Mouse (Mus musculus) T-helper 17 cell (primary cell): Measurements from ENCODE around the gene Calcoco1.

ENCODE experiments used
- in situ Hi-C, 2 experiments: fragments of 300-600 bp; cut with MboI, MseI; formaldehyde crosslinking; loops; 1 replicate in 1 of 2; 2 replicates in 1 of 2; pipeline ENCODE4 v1.15.1; 2025; ENCODE audit warnings: high pct_unique_total_duplicates in 2 of 2

Gene Calcoco1

DNA sequence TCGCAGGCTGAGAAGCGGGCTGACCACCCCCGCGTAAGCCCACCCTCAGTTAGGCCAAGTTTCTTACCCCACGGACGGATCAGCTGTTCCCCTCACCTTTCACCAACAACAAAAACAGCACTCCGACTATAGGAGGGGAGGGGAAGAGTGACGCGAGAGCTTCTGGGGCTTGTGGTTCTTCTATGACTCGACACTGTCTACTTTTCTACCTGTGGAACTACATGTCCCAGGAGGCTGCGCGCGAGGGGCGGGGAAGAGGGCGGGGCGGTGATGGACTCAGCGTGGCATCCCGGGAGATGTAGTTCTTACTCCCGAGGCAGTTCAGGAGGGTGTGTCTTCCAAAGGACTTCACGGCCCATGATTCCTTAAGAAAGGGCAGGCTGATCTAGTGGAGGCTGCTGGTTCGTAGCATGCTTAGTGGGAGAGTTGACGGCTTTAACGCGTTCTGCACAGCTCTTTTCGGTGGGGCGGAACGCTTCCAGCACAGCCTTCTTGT lies at the start of gene Calcoco1:
Calcoco1 (minus strand) TSS at position 199 of the 496 bp plus-strand sequence.
- in situ Hi-C loops: no loop called here

DNA sequence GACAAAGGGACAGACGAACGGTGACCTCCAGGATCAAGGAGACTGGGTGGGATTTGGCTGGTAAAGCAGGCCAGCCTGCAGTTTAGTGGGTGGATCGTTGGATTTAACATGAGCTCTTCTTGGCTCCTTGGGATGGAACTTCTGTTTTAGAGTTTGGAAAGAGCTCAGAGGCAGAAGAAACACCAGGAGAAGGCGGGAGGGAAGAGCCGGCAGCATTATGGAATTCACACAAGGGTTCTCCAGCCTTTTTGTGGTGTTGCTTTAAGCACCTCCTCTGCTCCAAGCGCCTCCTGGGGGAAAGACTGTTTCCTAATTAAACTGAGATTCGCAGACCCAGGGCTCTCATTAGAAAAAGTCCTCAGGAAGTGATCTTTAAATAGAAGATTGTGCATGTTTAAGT lies 48.9 kb upstream of the Calcoco1 start:
- in situ Hi-C loops: no loop called here

DNA sequence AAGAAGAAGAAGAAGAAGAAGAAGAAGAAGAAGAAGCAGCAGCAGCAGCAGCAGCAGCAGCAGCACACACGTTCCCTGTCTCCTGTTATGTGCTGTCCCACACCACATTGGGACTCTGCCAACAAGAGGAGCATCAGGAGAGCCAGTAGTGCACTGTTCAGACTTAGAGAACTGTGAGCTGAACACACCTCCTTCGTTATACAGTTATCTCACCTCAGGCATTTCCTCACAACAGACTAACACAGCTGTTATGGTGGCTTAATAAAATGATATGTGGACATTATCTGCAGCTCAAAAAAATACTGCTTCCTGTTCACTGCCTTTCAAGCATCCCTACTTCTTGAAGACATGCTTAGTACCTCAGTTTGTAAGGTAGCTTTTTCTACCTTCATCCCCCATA lies 43.2 kb upstream of the Calcoco1 start:
- in situ Hi-C loops: no loop called here

DNA sequence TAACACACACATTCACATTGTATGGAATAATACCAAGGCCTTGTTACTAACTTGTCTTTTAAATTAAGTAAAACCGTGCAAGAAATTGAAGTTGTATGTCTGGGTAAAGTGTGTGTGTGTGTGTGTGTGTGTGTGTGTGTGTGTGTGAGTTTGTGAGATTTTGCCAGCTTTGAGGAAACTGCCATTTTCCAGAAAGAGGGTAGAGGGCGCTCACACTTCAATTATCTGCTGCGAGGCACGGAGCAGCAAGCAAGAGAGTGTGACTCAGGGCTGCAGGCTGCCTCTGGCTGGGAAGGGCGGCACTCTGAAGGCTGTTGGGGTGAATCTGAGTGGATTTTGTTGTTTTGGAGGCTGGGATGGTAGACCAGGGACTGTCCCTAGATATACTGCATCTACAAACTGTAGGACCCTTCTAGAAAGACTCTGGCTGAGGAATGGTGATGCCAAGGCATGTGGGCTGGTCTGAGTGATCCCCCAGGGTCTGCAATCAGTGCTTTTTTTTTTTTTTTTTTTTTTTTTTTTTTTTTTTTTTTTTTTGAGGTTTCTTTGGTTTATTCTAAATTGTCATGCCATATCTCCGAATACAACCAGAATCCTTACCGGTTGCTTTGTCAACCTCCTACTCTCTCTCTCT lies 39.9 kb upstream of the Calcoco1 start:
- in situ Hi-C loops: no loop called here

DNA sequence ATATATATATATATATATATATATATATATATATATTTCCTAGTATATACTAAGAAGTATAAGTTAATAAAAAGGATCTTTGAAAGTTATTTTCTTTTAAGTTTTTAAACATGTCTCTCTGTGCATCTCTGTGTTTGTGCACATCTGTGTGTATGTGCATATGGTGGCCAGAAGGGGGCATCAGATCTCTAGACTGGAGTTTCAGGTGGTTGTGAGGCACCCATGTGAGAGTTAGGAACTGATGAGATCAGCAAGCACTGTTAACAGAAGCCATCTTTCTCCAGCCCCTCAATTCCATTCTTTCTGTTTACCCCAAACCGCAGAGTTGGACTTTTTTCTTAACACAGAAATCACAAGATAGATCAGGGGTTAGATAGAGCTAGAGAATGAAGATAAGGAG lies 35.7 kb upstream of the Calcoco1 start:
- in situ Hi-C loops: no loop called here

DNA sequence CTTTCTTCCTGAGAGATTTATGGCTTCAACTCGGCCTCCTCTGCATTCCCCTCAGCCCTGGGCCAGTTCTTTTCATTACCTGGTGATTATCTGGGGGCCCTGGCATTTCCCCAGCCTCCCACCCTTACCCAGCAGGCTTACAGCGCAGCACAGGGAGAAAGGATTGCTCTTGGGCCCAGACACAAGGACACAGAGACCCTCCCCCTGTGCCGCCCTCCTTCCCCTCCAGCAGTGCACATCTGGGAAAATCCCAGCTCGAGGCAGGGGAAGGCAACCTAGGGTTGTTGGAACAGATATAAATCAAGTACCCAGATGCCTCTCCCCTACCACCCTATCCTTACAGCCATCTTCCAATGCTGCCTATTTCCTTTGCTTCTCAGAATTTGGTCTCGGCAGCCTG lies 33.1 kb upstream of the Calcoco1 start:
- in situ Hi-C loops: no loop called here

DNA sequence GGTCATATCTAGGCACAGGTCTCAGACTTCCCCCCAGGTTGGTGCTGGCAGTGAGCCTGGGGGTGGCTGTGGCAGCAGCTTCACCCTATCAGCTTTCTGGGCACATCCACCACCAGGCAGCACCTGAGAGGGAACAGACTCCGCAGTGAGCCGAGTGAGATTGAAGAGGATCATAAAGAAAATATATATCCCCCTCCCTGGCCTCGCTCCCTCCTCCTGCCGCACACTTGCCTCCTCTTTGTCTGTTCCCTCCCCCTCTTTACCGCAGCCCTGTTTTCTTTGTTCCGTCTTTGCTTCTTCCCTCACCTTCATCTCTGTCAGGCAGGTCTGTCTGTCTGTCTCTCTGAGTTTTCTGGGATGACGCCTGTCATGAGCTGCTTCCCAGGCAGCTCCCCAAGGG lies 32.4 kb upstream of the Calcoco1 start:
- in situ Hi-C loops: no loop called here

DNA sequence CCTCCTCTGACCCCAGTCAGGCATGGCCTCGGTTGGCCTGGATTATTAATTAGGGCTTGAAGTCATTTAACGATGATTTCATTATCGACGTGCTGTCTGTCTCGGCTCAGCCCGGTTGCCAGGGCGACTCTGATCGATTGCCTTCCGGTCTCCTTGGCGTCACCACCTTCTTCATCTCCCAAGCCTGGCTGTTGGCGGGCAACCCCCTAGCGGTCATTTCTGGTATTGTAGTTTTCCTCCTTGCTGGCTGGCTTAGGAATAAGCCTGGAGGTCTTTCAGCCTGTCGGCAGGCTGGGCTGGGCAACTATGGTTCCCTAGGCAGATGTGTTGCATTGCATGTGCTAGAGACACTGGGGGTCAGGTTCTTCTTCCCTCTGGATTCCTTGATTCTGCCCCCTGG lies 31.2 kb upstream of the Calcoco1 start:
- in situ Hi-C loops: no loop called here

DNA sequence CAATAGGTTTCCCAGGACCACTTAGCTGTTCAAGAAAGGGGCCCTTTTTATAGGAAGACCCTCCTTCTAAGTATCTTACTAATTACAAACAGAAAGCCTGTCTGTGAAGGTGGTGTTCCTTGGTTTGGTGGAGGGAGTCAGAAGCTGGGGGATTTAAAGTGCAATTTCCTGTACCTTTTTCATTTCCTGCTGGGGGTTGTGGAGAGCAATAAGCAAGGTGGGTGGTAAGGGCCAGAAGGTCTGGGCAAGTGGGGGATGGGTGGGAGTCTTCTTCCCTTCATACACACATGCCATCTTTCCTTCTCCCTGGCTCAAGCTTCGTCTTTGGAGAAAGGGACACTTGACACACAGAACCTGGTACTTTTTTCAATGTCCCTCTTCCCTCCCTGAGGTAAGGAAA lies 30.2 kb upstream of the Calcoco1 start:
- in situ Hi-C loops: no loop called here

DNA sequence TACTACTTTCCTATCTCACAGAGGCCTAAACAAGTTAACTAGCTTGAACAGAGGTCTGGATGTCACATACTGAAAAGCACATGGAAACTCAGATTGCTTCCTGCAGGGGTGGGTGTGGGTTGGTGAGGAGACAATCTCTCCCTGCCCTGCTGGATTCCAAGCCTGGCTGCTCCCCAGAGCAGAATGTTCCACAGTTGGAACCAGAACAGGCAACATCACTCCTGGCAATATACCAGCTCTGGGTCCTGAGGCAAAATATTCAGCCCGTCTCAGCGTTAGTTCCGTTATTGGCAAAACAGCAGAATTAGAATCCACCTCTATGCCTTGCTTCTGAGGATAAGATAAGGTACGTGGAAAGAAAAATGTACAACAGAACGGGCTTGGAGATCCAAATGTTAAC lies 28.3 kb upstream of the Calcoco1 start:
- in situ Hi-C loops: no loop called here

DNA sequence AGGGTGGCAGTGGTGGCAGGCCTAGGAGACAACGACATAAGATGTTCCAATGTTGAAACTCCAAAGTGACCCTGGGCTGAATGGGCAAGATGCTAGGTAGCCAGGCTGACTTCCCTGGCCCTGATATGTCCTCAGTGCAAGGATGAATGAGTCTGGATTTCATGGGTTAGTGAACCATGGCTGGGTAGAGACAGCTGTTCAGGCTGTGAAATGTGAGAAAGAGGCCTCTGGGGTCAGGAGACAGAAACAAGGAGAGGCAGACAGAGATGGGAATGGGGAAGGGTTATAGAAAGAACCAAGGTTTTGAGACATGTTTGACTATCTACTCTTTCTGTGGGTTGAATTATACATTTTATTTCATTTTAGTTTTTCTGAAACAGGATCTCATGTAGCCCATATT lies 27.1 kb upstream of the Calcoco1 start:
- in situ Hi-C loops: no loop called here

DNA sequence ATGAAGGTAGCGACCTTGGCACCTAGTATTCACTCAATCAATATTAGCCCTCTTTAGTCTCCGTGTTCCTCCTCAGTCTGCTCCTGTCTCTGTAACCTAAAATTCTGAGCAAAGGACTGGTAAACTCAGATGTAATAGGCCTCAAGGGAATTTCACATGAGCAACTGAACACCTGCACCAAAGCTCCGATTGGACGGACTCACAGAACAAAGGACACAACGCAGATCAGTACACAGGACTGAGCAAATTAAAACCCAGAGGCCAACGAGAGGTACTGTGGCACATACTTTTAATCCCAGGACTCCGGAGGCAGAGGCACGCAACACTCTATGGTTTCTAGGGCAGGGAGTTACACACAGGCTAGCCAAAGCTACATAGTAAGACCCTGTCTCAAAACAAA lies 25.9 kb upstream of the Calcoco1 start:
- in situ Hi-C loops: no loop called here

DNA sequence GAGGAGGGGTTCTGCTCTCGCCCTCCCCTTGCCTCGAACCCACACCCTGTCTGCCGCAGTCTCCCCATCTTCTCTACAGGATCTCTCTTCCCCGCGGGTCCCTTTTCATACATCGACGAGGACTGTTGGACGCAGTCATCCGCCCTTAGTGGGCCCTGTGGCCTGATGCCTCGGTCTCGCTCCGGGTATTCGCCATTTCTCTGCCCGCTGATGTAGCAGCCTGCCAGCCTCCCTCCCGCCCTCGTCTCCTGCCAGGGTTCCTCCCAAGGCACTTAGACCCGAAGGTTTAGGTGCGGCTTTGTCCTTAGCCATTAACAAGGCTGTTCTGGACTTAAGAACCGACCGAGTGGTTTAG lies 25.3 kb upstream of the Calcoco1 start:
- in situ Hi-C loops: no loop called here

DNA sequence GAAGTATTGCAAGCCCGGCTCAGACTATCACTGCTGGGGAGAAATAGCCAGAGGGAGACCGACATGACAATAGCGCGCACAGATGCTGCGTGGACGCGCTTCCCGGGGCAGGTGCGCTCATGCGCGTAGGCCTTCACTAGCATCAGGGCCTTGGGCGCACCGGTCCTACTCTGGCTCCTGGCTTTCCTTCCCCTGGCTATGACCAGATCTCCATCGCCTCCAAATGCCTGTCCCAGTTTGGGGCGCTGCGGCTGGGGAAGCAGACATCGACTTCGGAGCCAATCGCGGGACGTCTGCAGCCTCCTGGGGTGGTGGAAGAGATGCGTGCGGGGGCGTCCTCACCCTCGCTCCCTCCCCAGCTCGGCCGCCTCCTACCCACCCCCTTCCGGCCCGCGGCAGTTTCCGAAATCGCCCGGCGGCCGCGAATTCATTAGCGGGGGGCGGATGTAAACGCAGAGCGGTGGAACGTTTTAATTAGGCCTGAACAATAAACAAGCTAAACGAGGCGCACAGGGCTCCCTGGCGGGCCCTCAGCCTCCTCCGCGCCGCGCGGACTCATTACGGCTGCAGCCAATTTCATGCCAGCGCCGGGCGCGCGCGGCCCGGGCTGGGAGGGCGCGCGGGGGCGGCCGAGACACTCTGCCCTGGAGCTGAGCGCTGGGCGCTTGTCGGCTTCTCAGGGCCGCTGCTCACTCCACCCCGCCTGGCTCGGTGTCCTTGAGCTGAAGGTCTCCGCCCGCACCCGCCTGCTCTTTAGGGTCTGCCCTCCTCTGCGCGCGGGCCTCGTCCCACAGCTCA lies 24.7 kb upstream of the Calcoco1 start:
- in situ Hi-C loops: no loop called here

DNA sequence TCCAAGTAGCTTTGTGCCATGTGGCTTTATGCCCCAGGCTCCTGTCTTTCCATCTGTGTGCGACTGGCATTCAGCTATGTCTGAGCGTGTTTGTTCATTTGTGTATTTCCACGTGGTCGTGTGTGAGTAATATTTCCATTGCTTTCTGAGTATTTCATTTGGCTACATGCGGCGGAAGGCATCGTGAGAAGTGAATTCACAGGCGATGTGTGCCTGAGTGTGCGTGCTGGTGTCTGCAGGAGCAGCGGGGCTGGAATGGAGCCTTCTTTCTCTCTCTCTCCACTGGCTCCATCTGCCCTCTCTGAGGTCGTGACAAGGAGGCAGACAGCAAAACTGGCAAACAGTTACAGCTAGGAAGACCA lies 24.1 kb upstream of the Calcoco1 start:
- in situ Hi-C loops: no loop called here

DNA sequence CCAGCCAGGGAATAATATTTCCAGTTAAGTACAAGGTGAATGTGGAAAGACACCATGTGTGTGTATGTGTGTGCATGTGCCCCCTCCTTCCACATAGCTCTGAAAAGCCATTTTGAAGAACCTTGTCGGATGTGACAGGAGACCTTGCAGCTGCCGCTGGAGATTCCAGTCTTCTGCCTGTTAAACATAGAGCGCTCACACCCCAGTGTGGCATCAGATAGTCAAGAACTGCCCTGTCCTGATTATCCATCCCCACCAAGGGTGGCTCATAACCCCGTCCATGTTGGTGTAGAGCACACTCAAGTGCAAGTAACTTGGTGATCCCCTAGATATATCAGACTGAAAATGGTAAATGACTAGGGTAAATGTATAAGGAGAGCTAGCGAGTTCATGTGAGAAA lies 23.4 kb upstream of the Calcoco1 start:
- in situ Hi-C loops: no loop called here

DNA sequence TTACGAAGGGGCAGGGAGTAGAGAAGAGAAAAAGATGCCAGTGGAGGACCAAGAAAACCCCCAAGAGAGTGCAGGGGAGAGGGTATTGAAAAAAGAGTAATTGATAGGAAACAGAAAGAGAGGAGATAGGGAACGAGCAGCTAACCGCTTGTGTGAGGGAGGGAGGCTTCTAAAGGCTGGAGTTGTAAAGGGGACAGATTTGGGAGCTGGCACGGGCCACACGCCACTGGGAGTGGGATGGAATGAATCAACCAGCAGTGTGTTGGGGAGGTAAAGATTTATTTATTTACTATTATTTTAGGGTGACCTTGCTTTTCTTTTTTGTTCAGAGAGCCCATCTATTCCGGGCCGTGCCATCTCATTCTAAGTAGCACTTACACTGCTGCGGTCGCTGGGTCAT lies 22.9 kb upstream of the Calcoco1 start:
- in situ Hi-C loops: loop anchor here (5.0 kb wide), 2 partner anchors 43 to 63 kb away; no protein-coding TSS in a partner anchor

DNA sequence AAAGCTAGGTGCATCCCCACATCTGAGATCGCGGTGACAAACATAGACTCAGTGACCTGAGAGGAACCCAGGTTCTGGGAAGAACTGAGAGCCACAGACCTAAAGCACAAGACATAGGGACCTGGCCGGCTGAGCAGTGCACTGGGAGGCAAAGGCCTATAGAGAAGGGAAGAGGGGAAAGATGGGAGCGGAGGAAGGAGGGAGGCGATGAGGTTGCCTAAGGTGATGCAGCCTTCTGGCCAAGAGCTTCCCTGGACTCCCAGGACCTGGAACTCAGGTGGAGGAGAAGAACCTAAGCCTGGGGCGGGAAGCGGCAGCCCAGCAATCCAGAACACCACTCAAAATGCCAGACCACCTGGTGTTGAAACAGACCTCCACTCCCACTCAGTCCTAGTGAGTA lies 22.4 kb upstream of the Calcoco1 start:
- in situ Hi-C loops: loop anchor here (5.0 kb wide), 2 partner anchors 42 to 62 kb away; no protein-coding TSS in a partner anchor

DNA sequence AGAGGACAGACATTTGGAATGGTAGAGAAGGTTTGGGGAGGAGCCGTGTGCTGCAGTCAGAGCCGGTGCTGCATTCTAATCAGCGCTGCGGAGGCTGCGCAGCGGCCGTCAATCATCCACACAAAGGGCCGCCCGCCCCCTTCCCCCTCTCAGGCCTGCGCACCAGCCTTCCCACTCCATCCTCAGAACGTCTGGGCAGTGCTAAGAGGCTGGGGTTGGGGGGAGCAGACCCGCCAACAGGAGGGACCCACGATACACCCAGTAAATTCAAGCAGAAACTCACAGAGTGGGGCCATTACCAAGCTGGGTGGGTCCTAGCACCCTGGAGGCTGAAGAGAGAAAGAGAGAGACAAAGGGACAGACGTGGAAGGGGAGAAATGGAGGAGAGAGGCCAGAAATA lies 22.0 kb upstream of the Calcoco1 start:
- in situ Hi-C loops: loop anchor here (5.0 kb wide), 2 partner anchors 42 to 62 kb away; no protein-coding TSS in a partner anchor

DNA sequence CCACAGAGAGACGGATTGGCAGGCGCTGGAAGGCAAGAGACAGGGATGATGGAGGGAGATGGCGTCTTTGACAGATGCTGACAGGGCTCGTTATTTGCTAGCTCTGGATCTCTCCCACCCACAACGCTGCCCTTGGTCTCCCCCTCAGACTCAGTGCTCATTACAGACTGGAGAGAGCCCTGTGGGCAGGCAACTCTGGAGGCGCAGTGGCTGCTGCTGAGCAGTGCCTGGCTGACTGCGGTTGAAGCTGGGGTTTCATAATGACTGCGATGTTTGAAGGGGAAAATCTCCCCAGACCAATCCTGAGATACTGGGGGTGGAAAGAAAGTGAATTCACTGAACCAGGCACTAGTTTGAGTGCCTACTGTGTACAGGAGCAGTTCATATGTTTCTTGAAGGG lies 21.2 kb upstream of the Calcoco1 start:
- in situ Hi-C loops: loop anchor here (5.0 kb wide), 2 partner anchors 41 to 61 kb away; no protein-coding TSS in a partner anchor

DNA sequence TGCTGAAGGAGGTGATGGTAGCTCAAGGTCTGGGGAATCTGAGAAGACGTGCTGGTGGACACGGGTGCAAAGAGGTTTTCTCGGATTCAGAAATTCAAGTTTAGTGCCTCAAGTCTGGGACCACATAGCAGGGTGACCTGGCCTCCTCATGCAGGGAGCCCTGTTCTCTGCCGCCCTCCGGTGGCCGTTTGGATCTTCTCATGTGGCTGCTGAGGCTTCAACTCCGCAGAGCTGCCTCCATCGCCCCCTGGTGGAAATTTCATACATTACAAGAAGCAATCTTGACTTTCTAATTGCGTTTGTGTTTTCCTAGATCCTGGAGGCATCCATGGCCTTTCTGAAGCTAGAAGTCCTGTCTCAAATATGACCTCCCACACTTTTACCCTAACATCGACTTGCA lies 20.6 kb upstream of the Calcoco1 start:
- in situ Hi-C loops: loop anchor here (5.0 kb wide), 2 partner anchors 40 to 60 kb away; no protein-coding TSS in a partner anchor

DNA sequence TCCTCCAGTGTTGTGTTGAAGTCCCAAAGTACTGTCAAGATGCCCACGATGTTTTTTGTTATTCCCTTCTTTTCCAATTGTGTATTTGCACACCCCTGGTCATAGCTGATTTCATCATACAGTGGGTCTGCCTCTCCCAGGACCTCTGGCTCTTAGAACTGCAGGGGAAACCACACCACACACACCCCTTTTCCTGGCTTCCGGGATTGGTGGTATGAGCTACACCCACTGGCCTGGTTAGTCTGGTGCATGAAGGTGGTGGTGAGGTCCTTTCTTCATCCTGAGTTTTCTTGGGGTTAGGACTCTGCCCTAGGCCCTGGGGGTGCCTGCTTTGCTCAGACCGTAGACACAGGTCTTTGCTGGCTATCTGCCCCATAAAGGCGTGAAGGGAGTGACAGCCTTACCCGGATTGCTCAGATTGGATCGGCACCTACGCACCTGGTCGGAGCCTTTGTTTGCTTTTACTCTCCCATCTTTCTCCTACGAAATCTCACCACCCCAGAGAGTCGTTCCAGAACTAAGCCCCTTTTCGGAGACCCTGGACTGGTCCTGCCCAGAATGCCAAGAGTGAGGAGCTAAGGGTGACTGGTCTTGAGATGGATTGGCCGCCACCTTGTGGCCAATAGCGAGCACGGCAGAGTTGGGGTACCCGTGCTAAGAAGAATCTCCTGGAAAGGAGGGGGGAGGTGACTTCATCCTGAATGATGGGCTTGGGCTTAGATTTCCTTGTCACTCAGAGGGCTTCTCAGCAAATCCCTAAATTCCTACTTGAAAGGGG lies 17.7 kb upstream of the Calcoco1 start:
- in situ Hi-C loops: loop anchor here (5.0 kb wide), 2 partner anchors 37 to 57 kb away; no protein-coding TSS in a partner anchor
